Mouse (Mus musculus): ENCODE measurements at regions not wholly inside any gene's neighbourhood (a gene's known extent, or its start where the extent isn't known, plus 50 kb on each side); places are given as distances from the start of the nearest gene placed in this dataset.
A peak's percentile ranks its signal among the peaks of the same experiment; 100 is the strongest.
"Not testable (repeated sequence)": the region's sequence is repeated elsewhere in the genome, so short reads cannot be mapped to it uniquely, and the experiment has no call there.

DNA sequence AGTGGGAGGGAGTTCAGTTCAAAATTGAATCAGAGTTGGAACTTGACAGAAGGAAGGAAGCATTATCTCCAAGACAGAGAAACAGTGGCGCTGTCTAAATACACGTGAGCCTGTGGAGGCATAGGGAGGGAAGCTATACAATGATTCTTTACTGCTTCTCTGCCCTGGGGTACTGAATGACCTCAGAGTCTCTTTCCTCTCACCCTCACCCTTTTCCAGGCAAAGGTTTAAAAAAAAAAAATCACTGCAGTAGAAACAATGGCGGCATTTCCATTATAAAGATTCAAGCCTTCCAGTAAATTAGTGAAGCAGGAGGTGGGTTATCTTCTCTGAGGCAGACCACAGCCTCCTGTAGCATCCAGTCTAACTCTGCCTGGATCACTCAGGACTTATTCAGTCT lies 112.2 kb upstream of the Plxna2 start:
- 32% methylated on average over 3 of the region's 3 CpGs for WGBS
- no peaks in the 10 kb centered on the region for H3K27me3 ChIP-seq
- peaks cover 20% of the 10 kb centered on the region for H3K4me1 ChIP-seq
- H3K4me2 ChIP-seq: no peak overlapping the region
- no peaks in the 10 kb centered on the region for H3K9me3 ChIP-seq (replicated peaks)
- H3K9ac ChIP-seq: no peak overlapping the region
- H3K36me3 ChIP-seq (ENCODE audit: poor library complexity, severe bottlenecking): no peaks in the 10 kb centered on the region
- no peak overlapping the region for H3K4me3 ChIP-seq
- no peak for ATAC-seq
- no peak overlapping the region for H3K27ac ChIP-seq

DNA sequence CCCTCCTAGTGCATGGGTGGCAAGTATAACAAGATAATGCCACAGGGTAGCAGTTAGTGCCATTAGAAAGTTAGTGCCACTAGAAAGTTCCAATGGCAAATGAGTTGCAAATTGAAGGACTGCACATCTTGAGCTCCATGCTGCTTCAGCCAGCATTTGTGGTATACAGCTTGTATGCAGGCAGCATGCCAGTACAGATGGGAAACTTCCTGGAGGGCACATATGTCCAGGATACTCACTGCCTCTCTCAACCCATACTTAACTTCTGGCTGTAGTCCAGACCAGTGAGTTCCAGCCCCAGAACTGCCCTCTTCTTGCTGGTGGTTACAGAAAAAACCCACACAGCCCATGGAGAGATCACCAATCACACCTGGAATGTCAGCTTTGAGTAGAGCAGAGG lies 113.8 kb upstream of the Plxna2 start:
- Histone ChIP-seq H3K27me3 (no peaks in the 10 kb centered on the region), H3K27ac (no peak overlapping the region), H3K4me1 (peaks cover 20% of the 10 kb centered on the region), H3K4me3 (no peak overlapping the region), H3K36me3 (ENCODE audit: poor library complexity, severe bottlenecking) (no peaks in the 10 kb centered on the region), H3K9me3 (replicated peaks) (no peaks in the 10 kb centered on the region), H3K4me2 (no peak overlapping the region), H3K9ac (no peak overlapping the region)
- ATAC-seq: 0 out of 2 replicates have a peak, but pooled peaks have one; percentile 16

DNA sequence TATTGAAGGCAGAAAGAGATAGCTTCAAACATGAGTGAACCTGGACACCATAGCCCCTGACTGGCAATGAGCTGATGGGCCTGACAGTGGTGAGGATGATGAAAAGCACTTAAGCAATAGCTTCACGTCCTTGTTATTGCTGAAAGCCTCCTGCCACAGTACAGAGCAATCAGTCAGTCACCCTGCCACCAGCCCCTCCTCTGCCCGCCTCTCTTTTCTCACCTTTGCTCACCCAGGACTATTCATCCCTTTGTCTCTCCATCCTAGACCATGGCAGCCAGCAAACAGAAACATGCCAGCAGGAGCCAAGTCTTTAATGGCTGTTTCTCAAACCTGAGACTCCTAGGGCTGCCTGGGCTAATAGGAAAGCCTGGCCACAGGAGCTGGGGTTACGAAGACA lies 114.5 kb upstream of the Plxna2 start:
- Histone ChIP-seq H3K36me3 (ENCODE audit: poor library complexity, severe bottlenecking) (no peaks in the 10 kb centered on the region), H3K9me3 (replicated peaks) (no peaks in the 10 kb centered on the region), H3K27me3 (no peaks in the 10 kb centered on the region), H3K27ac (peak overlapping the region; percentile 44; the same call in 1 of the 2 replicates), H3K4me1 (peaks cover 20% of the 10 kb centered on the region), H3K4me2 (no peak overlapping the region), H3K9ac (no peak overlapping the region), H3K4me3 (no peak overlapping the region)
- ATAC-seq: 0 out of 2 replicates have a peak, but pooled peaks have one; percentile 55
- WGBS: 26% methylated on average over 3 of the region's 3 CpGs

DNA sequence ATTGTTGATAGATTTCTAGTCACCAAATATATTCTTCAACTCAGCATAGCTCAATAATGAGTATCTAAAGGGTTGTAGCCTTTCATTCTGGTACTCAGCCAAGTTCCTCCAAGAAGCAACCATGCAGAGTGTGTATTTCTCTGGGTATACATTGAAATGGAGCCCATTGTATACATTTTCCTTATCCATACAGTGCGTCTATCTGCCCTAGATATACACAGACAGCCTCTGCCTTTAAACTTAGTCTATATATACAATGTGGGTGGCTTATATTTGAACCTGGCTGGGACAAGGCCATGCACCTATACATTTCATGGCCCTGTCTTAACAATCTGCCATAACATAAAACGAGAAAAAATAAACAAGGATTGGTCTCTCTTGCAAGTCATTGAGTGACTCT lies 121.6 kb upstream of the Plxna2 start:
- ATAC-seq: no peak
- Histone ChIP-seq H3K9me3 (replicated peaks) (no peaks in the 10 kb centered on the region), H3K4me1 (no peaks in the 10 kb centered on the region), H3K4me3 (no peak overlapping the region), H3K27ac (no peak overlapping the region), H3K9ac (no peak overlapping the region), H3K27me3 (no peaks in the 10 kb centered on the region), H3K4me2 (no peak overlapping the region), H3K36me3 (ENCODE audit: poor library complexity, severe bottlenecking) (no peaks in the 10 kb centered on the region)
- 80% methylated on average over 2 of the region's 2 CpGs for WGBS

DNA sequence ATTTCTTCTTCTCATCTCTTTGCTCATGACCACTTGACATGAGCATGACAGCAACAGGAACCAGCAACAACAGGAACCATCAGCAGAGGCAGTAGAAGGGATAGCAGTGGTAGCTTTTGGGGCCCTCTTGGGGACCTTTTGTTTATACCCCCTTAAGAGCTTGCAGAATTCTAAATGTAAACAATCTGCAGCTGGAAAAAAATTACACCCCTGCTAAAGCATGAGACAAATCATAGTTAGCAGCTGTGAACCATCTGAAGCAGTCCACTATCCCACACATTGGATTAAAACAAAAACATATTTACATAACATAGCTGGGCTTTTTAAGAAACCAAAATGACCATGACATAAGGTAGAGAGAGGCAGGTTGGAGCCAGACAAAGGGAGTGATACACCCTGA lies 126.9 kb upstream of the Plxna2 start:
- H3K27me3 ChIP-seq: no peaks in the 10 kb centered on the region
- no peaks in the 10 kb centered on the region for H3K4me1 ChIP-seq
- H3K9me3 ChIP-seq (replicated peaks): no peaks in the 10 kb centered on the region
- H3K4me2 ChIP-seq: no peak overlapping the region
- no peaks in the 10 kb centered on the region for H3K36me3 ChIP-seq (ENCODE audit: poor library complexity, severe bottlenecking)
- H3K9ac ChIP-seq: no peak overlapping the region
- no peak for ATAC-seq
- H3K27ac ChIP-seq: no peak overlapping the region
- H3K4me3 ChIP-seq: no peak overlapping the region

DNA sequence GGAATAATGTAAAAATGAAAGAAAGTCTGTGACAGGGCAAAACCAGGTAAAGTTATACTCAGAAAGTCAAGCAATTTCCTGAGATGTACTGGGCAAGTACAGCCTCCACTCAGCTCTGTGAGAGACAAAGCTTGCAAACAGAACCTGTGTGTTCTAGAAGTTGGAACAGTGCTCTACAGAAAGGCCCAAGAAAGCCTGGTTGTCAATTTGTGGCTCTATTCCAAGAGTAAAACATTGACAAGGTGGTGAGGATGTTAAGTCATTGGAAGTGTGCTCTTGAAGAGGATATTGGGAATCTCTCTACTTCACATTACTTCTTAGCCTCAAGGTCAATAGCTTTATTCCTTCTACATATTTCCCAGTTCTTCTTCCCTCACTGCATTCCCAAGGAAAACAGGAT lies 129.9 kb upstream of the Plxna2 start:
- Histone ChIP-seq H3K36me3 (ENCODE audit: poor library complexity, severe bottlenecking) (no peaks in the 10 kb centered on the region), H3K27me3 (no peaks in the 10 kb centered on the region), H3K27ac (no peak overlapping the region), H3K4me3 (no peak overlapping the region), H3K9ac (no peak overlapping the region), H3K9me3 (replicated peaks) (no peaks in the 10 kb centered on the region), H3K4me2 (no peak overlapping the region), H3K4me1 (no peaks in the 10 kb centered on the region)
- ATAC-seq: no peak

DNA sequence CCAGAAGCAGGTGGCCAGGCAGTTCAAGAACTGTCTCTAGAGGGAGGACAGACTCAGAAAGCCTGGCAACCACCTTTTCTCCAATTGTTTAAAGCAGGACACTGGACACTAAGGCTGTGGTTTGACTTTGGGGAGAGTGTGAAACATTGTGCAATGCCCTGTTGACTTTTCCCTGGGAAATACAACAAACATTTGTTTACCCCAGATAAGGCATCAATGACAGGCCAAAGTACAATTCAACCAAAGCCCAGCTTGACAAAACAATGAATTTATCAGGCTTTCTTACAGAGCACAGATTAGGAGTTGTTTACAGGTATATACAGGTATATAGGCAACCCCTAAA lies 135.3 kb upstream of the Plxna2 start:
- Histone ChIP-seq H3K9me3 (replicated peaks) (no peaks in the 10 kb centered on the region), H3K4me1 (no peaks in the 10 kb centered on the region), H3K9ac (no peak overlapping the region), H3K4me2 (no peak overlapping the region), H3K4me3 (no peak overlapping the region), H3K27me3 (no peaks in the 10 kb centered on the region), H3K27ac (no peak overlapping the region), H3K36me3 (ENCODE audit: poor library complexity, severe bottlenecking) (no peaks in the 10 kb centered on the region)
- ATAC-seq: no peak

DNA sequence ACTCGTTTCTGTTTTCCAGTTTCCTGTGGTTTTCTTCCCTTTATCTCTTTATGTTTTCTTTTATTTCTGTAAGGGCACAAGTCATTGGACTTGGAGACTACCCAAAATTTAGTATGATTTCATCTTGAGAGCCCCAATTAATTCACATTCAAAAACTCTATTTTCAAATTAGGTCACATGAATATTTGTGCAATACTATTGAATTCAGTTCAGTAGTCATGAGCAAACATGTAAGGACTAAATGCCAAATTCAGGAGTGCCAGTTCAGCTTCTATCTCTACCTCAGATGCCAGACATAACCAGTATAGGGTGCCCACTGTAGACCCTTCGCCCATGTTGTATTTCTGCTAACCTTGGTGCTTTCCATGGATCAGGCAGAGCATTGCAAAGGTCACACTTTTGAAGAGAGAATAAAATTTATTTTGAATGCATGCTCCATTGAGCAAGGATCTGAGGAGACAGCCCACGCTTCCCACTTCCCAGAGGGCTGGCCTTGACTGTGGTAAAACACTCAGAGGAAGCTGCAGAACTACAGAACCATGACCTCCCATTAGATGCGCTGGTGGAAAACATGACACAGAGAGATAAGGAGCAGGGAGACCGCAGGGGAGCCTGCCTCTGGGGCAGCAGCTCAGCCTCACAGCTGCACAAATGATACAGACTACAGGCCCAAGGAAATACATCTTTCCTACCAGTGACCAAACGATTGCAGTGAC lies 135.9 kb upstream of the Plxna2 start:
- no peak for ATAC-seq
- no peaks in the 10 kb centered on the region for H3K36me3 ChIP-seq (ENCODE audit: poor library complexity, severe bottlenecking)
- no peak overlapping the region for H3K27ac ChIP-seq
- H3K27me3 ChIP-seq: no peaks in the 10 kb centered on the region
- no peaks in the 10 kb centered on the region for H3K4me1 ChIP-seq
- H3K9ac ChIP-seq: no peak overlapping the region
- H3K9me3 ChIP-seq (replicated peaks): no peaks in the 10 kb centered on the region
- WGBS: 82% methylated on average over 6 of the region's 6 CpGs
- no peak overlapping the region for H3K4me3 ChIP-seq
- H3K4me2 ChIP-seq: no peak overlapping the region

DNA sequence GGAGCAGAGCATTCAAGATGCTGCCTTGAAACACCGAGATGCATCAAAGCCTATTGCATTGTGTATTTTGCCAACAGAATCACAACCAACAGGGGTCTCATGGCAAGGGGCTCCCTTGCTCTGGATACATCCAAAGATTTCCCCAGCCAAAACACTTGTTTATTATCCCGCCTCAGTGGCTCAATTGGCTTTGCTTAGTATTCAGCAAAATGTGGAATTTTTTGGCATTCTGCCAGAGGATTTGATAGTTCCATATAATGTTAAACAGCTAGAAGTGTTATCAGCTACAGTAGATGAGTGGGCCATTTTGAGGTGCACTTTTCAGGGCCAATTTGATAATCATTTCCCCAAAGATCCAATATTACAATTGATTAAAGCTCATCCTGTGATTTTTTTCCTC lies 146.7 kb upstream of the Plxna2 start:
- H3K4me3 ChIP-seq; H3K4me2 ChIP-seq; H3K4me1 ChIP-seq; H3K27ac ChIP-seq; H3K9ac ChIP-seq; ATAC-seq; H3K36me3 ChIP-seq (ENCODE audit: poor library complexity, severe bottlenecking); H3K27me3 ChIP-seq; H3K9me3 ChIP-seq (replicated peaks): not testable (repeated sequence)
- whole genome bisulfite sequencing: 91% methylated on average over 2 of the region's 2 CpGs

DNA sequence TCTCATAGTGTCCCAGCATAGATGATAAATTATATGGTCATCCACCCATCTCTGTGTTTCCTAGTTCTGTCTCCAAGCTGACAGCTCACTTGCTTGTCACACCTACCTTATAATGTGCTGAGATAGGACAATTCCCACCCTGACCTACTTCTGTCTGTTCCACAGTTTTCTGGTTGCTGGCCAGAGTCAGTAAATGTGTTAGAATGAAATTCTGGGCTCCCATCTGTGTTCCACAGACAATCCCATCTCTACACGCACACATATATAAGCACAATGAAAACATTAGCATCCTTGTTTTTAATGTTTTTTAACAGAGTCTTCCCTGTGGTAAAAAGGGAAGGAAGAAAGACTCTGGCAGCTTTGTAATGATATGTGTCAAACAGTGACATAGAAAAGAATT lies 165.5 kb upstream of the Plxna2 start:
- no peak overlapping the region for H3K4me3 ChIP-seq
- no peak overlapping the region for H3K9ac ChIP-seq
- H3K4me2 ChIP-seq: no peak overlapping the region
- peak overlapping the region; percentile 16; the same call in 1 of the 2 replicates for H3K27ac ChIP-seq
- H3K9me3 ChIP-seq (replicated peaks): no peaks in the 10 kb centered on the region
- no peaks in the 10 kb centered on the region for H3K36me3 ChIP-seq (ENCODE audit: poor library complexity, severe bottlenecking)
- WGBS: 76% methylated on average over 1 of the region's 1 CpGs
- H3K4me1 ChIP-seq: peaks cover 6% of the 10 kb centered on the region
- ATAC-seq: peak; percentile 53; the same call in 1 of the 2 replicates
- no peaks in the 10 kb centered on the region for H3K27me3 ChIP-seq

DNA sequence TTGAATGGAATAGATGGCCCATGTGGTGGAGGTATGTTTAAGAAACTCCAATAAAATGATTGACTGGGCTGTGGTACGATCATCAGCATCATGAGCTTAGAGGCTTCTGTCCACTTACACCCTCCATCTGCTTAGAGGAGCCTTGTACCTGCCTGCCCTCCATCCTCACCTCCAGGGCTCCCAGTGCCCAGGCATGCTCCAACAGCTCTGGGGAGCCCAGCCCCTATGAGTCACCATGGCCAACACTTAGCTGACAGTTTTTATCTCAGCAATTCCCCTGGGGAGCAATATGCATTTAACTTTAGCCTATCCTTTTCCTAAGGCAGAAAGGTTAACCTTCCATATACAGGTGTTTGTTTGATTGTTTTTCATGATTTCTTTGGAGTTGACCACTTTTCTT lies 174.3 kb upstream of the Plxna2 start:
- no peak for ATAC-seq
- Histone ChIP-seq H3K27me3 (no peaks in the 10 kb centered on the region), H3K4me3 (no peak overlapping the region), H3K4me2 (no peak overlapping the region), H3K27ac (no peak overlapping the region), H3K9ac (no peak overlapping the region), H3K4me1 (no peaks in the 10 kb centered on the region), H3K9me3 (replicated peaks) (no peaks in the 10 kb centered on the region), H3K36me3 (ENCODE audit: poor library complexity, severe bottlenecking) (no peaks in the 10 kb centered on the region)
- 92% methylated on average over 1 of the region's 1 CpGs for WGBS

DNA sequence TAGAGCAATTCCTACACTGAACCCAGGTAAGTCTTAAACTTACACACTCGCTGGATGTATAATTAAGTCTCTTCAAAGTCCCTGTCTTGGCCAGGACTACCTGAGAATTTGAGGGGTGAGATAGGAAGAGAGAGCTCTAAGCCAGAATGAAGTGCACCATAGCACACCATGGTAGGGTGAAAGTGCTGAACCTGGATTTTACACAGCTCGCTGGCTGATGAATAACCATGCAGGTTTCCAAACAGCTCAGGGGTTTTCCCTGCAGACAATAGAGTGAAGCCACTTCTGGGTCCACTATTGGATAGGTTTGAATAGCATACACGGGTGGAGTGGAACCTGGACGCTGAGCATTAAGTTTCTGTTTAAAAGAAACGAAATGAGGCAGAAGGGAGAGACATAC lies 180.7 kb upstream of the Plxna2 start:
- Histone ChIP-seq H3K36me3 (ENCODE audit: poor library complexity, severe bottlenecking) (no peaks in the 10 kb centered on the region), H3K4me1 (peaks cover 9% of the 10 kb centered on the region; the same call in 1 of the 2 replicates), H3K4me2 (no peak overlapping the region), H3K27me3 (no peaks in the 10 kb centered on the region), H3K27ac (no peak overlapping the region), H3K9ac (no peak overlapping the region), H3K4me3 (no peak overlapping the region), H3K9me3 (replicated peaks) (no peaks in the 10 kb centered on the region)
- ATAC-seq: no peak
- 80% methylated on average over 5 of the region's 5 CpGs for WGBS

DNA sequence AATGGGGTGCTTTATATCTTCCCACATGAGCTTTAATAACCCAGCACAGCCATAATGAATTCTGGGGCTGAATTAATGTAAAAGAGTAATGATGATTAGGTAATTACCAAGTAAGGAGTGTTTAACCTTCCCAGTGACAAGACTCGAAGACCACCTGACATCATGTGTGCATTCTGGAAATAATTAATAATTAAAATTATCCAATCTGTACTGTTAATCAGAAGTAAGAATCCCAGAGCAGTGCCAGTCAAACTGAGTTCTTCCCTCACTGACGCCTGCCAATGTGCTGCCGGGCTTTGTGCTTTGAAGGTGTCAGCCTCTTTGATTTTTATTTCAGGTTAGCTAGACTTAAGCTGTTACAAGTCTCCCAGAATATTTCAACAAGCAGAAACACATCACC lies 183.0 kb upstream of the Plxna2 start:
- Histone ChIP-seq H3K36me3 (ENCODE audit: poor library complexity, severe bottlenecking) (no peaks in the 10 kb centered on the region), H3K9me3 (replicated peaks) (no peaks in the 10 kb centered on the region), H3K27me3 (no peaks in the 10 kb centered on the region), H3K9ac (no peak overlapping the region), H3K27ac (no peak overlapping the region), H3K4me1 (peaks cover 9% of the 10 kb centered on the region; the same call in 1 of the 2 replicates), H3K4me2 (no peak overlapping the region), H3K4me3 (no peak overlapping the region)
- peak; percentile 45; the same call in 1 of the 2 replicates for ATAC-seq
- WGBS: 54% methylated on average over 3 of the region's 3 CpGs

All from forebrain, embryonic 13.5 days (tissue).